Mouse (Mus musculus): ENCODE measurements around the gene Gm42906. TPM values are rescaled to one million over a fixed set of nuclear protein-coding genes. Genes with fewer than 3 reads are reported as not detected.

Gm42906 gene
- polyA plus RNA-seq (2012; ENCODE audit: low replicate concordance), result not detected in 2 replicates

DNA sequence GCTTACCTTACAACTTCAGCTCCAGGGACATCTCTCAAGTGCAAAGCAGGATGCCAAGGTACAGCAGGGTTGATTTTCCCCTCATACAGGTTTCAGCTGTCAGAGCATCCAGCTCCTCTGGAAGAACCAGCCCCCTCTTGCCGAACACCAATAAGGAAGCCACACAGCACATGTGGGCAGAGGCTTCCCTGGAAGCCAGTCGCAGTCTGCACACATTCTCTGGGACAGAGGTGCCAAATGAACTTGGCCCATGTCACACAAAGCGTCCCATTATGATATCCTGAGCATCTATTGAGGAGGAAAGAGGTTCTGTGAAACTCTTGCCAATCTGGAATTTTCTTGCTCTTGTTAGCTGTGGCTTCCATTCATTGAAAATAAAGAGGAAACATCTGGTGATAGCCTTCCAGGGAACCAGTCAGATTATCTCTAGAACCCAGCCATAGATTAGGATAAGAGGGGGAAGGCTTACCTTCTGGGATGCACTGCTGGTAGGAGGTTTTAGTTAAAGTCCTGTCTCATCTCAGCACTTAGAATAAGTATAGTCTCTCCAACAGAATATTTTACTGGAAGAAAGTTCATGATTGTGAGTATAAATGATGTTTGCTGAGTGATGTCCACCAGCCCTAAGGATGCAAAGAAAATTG is at the start of gene Gm42906:
Gm42906 (minus strand) TSS at position 51 of the 644 bp plus-strand sequence.

DNA sequence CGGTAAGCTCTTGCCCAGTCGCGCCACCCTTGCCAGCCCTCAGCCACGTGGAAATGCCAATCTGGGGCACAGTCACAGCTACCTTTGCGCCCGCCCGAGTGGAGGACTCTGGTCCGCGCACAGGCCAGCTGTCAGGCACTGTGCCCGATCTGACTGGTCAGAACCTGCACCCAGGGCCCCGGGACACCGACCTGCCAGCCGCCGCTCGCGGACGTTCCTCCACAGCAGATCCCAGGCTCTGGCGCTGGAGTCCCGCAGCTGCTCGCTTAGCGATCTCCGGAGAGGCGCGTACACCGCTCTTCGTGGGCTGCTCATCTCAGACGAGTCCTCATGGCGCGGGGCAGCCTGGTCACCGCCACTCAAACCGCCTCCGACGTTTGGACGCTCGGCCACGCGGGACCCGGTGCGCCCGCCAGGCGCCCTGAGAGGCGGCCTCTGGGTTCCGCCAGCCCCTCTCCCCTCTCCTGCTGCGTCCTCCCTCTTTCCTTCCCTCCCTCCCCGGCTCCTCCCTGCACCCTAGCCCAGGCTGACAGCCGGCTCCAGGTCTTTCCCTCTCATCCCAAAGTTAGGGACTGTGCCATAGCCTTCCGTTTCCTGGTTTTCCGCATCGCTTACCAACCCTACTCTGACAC is 194.4 kb downstream of the Gm42906 start, which contains the start of gene Stard13:
Stard13 (minus strand) TSS at position 437 of the 632 bp plus-strand sequence.

Other genes with a start within 250 kb of the Gm42906 start
- 0.30 and 0.33 TPM in 2 replicates for gene Stard13, start 194.3 kb downstream of the Gm42906 start, polyA plus RNA-seq (2012; ENCODE audit: low replicate concordance)
- not detected in 2 replicates for gene Vmn2r18, start 177.9 kb upstream of the Gm42906 start, polyA plus RNA-seq (2012; ENCODE audit: low replicate concordance)
- 3.2 and 7.0 TPM in 2 replicates for gene Rfc3, start 223.1 kb upstream of the Gm42906 start, polyA plus RNA-seq (2012; ENCODE audit: low replicate concordance)

Data from hematopoietic multipotent progenitor cell, adult 10-12 weeks (in vitro differentiated cells).